Mouse (Mus musculus) ES-Bruce4 (cell line): ENCODE data around the gene Tpo.

ENCODE experiments used
- CTCF ChIP-seq: IDR thresholded peaks from one replicate; pipeline ENCODE4 v1.8.1; 2011; ENCODE audit warnings: low read depth, low read length
- EP300 ChIP-seq: IDR thresholded peaks from 2 replicates; pipeline ENCODE4 v1.6.1; 2011; ENCODE audit warnings: low read depth, low read length; ENCODE audit not compliant: insufficient read depth
- POLR2A ChIP-seq: IDR thresholded peaks from one replicate; pipeline ENCODE4 v1.8.1; 2011; ENCODE audit warnings: low read length; ENCODE audit not compliant: insufficient read depth

DNA sequence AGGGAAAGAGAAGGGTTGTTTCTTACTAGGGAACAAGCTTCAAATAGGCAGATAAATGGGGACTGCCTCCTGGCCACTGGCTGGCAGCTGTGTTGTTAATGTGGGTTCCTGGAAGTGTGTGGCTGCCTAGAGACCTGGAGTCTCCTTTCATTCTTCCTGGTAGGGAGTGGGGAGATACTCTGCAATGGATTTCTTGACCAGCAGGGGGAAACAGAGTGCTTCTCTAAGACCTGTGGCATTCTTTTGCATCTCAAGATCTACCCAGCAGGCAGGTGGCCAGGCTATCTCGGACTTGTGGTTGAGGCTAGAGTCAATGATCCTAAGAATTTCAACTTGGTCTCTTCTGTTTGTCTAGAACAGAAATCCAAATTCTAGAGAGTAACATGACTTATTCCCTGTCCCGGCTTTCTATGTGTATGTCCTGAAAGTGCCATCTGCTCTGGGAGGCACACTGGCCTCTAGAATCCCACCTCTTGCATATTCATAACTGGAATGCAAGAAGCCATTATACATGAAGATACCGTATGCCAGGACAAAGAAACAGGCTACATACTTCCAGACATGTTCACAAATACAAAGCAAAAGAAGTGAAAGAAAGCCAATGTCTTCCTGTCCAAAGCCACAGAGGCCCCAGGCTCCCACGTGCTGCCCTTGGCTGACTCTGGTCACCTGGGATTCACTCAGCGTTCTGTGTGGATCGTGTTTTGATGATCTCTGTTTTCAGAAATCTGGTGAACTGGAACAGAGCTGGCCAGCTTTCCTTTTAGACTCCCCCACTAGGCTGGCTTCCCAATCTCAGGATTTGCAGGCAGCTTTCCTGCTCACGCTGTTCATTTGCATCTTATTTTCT is 3.6 kb downstream of the Tpo start:
- TF ChIP-seq CTCF (peak; percentile 47), POLR2A (no peak), EP300 (no peak)
